Mouse (Mus musculus) erythroblast, embryonic 14.5 days (primary cell): Measurements from ENCODE around the gene Zfp575.

Source experiments
- GATA1 ChIP-seq: IDR thresholded peaks from 2 replicates; pipeline ENCODE4 v1.6.1; 2012; ENCODE audit warnings: low read length, inconsistent platforms, mixed read lengths
- TAL1 ChIP-seq: IDR thresholded peaks from 3 replicates; pipeline ENCODE4 v1.6.1; 2012; ENCODE audit warnings: low read length, inconsistent platforms, mixed read lengths

DNA sequence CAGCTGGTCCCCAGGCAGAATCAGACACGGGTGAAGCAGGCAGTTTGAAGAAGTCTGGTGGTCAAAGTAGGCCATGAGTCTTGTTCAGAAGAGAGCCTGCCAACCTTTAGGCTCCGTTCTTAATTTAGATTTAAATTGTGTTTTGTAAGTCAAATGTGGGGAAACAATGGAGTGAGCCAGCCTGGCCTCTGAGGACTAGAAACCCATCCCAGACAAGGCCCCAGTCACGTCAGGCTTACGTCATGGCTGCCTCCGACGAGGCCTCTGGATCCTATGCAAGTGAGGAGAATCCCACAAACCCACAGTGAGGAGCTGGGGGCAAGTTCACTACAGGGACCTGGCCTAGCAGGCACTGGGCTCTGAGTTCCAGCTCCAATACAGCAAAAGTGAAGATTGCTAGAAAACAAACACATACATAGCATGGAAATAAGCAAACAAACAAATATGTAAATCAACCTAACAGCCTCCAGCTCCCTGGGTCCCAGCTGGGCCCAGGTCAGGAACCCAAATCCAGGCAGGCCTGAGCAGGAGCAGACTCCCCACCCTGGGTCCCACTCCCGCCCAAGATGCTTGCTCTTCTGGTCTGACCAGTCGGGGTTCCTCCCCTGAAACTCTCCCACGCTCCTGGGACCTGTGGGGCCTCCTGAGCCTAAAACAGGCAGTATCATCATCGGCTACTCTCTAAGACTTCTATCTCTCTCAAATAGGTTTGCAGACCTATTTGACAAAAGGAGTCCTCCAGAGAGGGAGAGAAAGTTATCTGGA lies 42.9 kb upstream of the Zfp575 start:
- TF ChIP-seq GATA1 (no peak), TAL1 (no peak)
